Mouse (Mus musculus) neural tube, embryonic 13.5 days (tissue): Measurements from ENCODE around the gene Ptprr. TPM values are rescaled to one million over a fixed set of nuclear protein-coding genes. Genes with fewer than 3 reads are reported as not detected.

ENCODE experiments used
- ATAC-seq: fragments of 200-750 bp; cut with Nextera tagmentation; 2 replicates; pipeline ENCODE4 v1.8.0; 2017; ENCODE audit warnings: low read depth, mild to moderate bottlenecking, moderate TSS enrichment, moderate library complexity
- H3K27ac ChIP-seq: fragments of 300-500 bp; sonication (generic); replicated peaks from 2 replicates; pipeline ENCODE4 v1.5.1; 2015; ENCODE audit warnings: moderate library complexity, mild to moderate bottlenecking, inconsistent platforms
- H3K27me3 ChIP-seq: fragments of 300-500 bp; sonication (generic); 2 replicates; pipeline ENCODE4 v1.6.1; 2015; ENCODE audit warnings: mild to moderate bottlenecking, inconsistent platforms
- H3K36me3 ChIP-seq: fragments of 300-500 bp; sonication (generic); 2 replicates; pipeline ENCODE4 v1.6.1; 2015; ENCODE audit warnings: mild to moderate bottlenecking, inconsistent platforms
- H3K4me1 ChIP-seq: fragments of 300-500 bp; sonication (generic); replicated peaks from 2 replicates; pipeline ENCODE4 v1.6.1; 2015; ENCODE audit warnings: inconsistent platforms
- H3K4me2 ChIP-seq: fragments of 300-500 bp; sonication (generic); 2 replicates; pipeline ENCODE4 v1.6.1; 2015; ENCODE audit warnings: inconsistent platforms, mild to moderate bottlenecking, moderate library complexity
- H3K4me3 ChIP-seq: fragments of 300-500 bp; sonication (generic); 2 replicates; pipeline ENCODE4 v1.5.1; 2015; ENCODE audit warnings: mild to moderate bottlenecking, inconsistent platforms
- H3K9ac ChIP-seq: fragments of 300-500 bp; sonication (generic); 2 replicates; pipeline ENCODE4 v1.6.1; 2015; ENCODE audit warnings: moderate library complexity, mild to moderate bottlenecking, inconsistent platforms
- H3K9me3 ChIP-seq: fragments of 300-500 bp; sonication (generic); 2 replicates; pipeline ENCODE4 v1.6.1; 2016; ENCODE audit warnings: inconsistent platforms
- WGBS: fragments of 180-500 bp; shearing (Covaris S2); methylation state at CpG from one replicate; pipeline ENCODE4 v1.1.7; 2015; 5-methylcytosine and 5-hydroxymethylcytosine counted together
- polyA plus RNA-seq: library from polyadenylated mRNA; unstranded; fragments of >200 nt; fragmentation: Nextera tagmentation; extraction: Ambion mirVana; gene quantifications from 2 replicates; pipeline ENCODE4 v1.2.1, GENCODE M21; 2015

Gene Ptprr
- polyA plus RNA-seq: 43.0 and 51.8 TPM in 2 replicates

GRCm38 (mm10) chr10:116017845-116018479 lies at the start of gene Ptprr:
Ptprr (plus strand) TSS chr10:116018213.
- peak within 1 kb of the TSS; percentile 78 for H3K9ac ChIP-seq

GRCm38 (mm10) chr10:115976345-115976744 lies 41.7 kb upstream of the Ptprr start:
- no peak for ATAC-seq
- H3K4me2 ChIP-seq: no peak overlapping the region
- WGBS: 90% methylated on average over 7 of the region's 7 CpGs
- no peaks in the 10 kb centered on the region for H3K4me1 ChIP-seq
- H3K27me3 ChIP-seq: no peaks in the 10 kb centered on the region
- H3K4me3 ChIP-seq: no peak overlapping the region
- no peak overlapping the region for H3K27ac ChIP-seq
- H3K36me3 ChIP-seq: no peaks in the 10 kb centered on the region
- H3K9me3 ChIP-seq: no peaks in the 10 kb centered on the region
- H3K9ac ChIP-seq: no peak overlapping the region

More at GRCm38 (mm10) chr10:116017845-116018479, at the start of gene Ptprr:
- H3K27ac ChIP-seq: peak within 1 kb of the TSS; percentile 89
- under 1% methylated on average over 19 of the region's 19 CpGs for WGBS
- no peaks in the 10 kb centered on the region for H3K27me3 ChIP-seq
- H3K4me3 ChIP-seq: peak within 1 kb of the TSS; percentile 61
- peak within 1 kb of the TSS; percentile 70 for H3K4me2 ChIP-seq
- H3K9me3 ChIP-seq: no peaks in the 10 kb centered on the region
- peaks cover 20% of the 10 kb centered on the region for H3K4me1 ChIP-seq
- ATAC-seq: peak; percentile 99
- H3K36me3 ChIP-seq: no peaks in the 10 kb centered on the region

GRCm38 (mm10) chr10:115978992-115979391 lies 39.0 kb upstream of the Ptprr start:
- Histone ChIP-seq H3K4me3 (no peak overlapping the region), H3K36me3 (no peaks in the 10 kb centered on the region), H3K9me3 (no peaks in the 10 kb centered on the region), H3K4me1 (no peaks in the 10 kb centered on the region), H3K27ac (no peak overlapping the region), H3K4me2 (no peak overlapping the region), H3K27me3 (no peaks in the 10 kb centered on the region), H3K9ac (no peak overlapping the region)
- ATAC-seq: no peak
- 72% methylated on average over 7 of the region's 7 CpGs for WGBS

- Histone ChIP-seq H3K9me3 (no peaks in the 10 kb centered on the region), H3K36me3 (no peaks in the 10 kb centered on the region), H3K27me3 (no peaks in the 10 kb centered on the region), H3K4me1 (no peaks in the 10 kb centered on the region), H3K27ac (no peak overlapping the region), H3K9ac (no peak overlapping the region), H3K4me3 (no peak overlapping the region), H3K4me2 (no peak overlapping the region)
- WGBS: 89% methylated on average over 2 of the region's 2 CpGs
- ATAC-seq: no peak
Observed at GRCm38 (mm10) chr10:115980018-115980417, 38.0 kb upstream of the Ptprr start.

GRCm38 (mm10) chr10:115984308-115984707 lies 33.7 kb upstream of the Ptprr start:
- Histone ChIP-seq H3K27me3 (no peaks in the 10 kb centered on the region), H3K4me3 (no peak overlapping the region), H3K36me3 (no peaks in the 10 kb centered on the region), H3K4me1 (no peaks in the 10 kb centered on the region), H3K27ac (no peak overlapping the region), H3K4me2 (no peak overlapping the region), H3K9ac (no peak overlapping the region), H3K9me3 (no peaks in the 10 kb centered on the region)
- no peak for ATAC-seq
- 67% methylated on average over 6 of the region's 6 CpGs for WGBS

GRCm38 (mm10) chr10:116001838-116002237 lies 16.2 kb upstream of the Ptprr start:
- 0 out of 2 replicates have a peak, but pooled peaks cover 3% of the 10 kb centered on the region for H3K4me1 ChIP-seq
- H3K4me2 ChIP-seq: no peak overlapping the region
- no peaks in the 10 kb centered on the region for H3K9me3 ChIP-seq
- H3K4me3 ChIP-seq: no peak overlapping the region
- no peak overlapping the region for H3K27ac ChIP-seq
- H3K27me3 ChIP-seq: no peaks in the 10 kb centered on the region
- peak; percentile 50; the same call in 1 of the 2 replicates for ATAC-seq
- H3K9ac ChIP-seq: no peak overlapping the region
- no peaks in the 10 kb centered on the region for H3K36me3 ChIP-seq
- 55% methylated on average over 8 of the region's 8 CpGs for WGBS

GRCm38 (mm10) chr10:116006675-116007074 lies 11.3 kb upstream of the Ptprr start:
- H3K4me2 ChIP-seq: no peak overlapping the region
- H3K36me3 ChIP-seq: no peaks in the 10 kb centered on the region
- 0 out of 2 replicates have a peak, but pooled peaks cover 3% of the 10 kb centered on the region for H3K4me1 ChIP-seq
- no peak overlapping the region for H3K4me3 ChIP-seq
- no peak; the same call in 1 of the 2 replicates for ATAC-seq
- no peak overlapping the region for H3K9ac ChIP-seq
- H3K9me3 ChIP-seq: no peaks in the 10 kb centered on the region
- H3K27ac ChIP-seq: no peak overlapping the region
- WGBS: 43% methylated on average over 6 of the region's 6 CpGs
- H3K27me3 ChIP-seq: no peaks in the 10 kb centered on the region

GRCm38 (mm10) chr10:116018480-116018891 lies 473 bp downstream of the Ptprr start:
- no peaks in the 10 kb centered on the region for H3K27me3 ChIP-seq
- H3K27ac ChIP-seq: peak overlapping the region; percentile 89
- no peaks in the 10 kb centered on the region for H3K9me3 ChIP-seq
- no peaks in the 10 kb centered on the region for H3K36me3 ChIP-seq
- H3K9ac ChIP-seq: peak overlapping the region; percentile 78
- H3K4me1 ChIP-seq: peaks cover 20% of the 10 kb centered on the region
- peak overlapping the region; percentile 70 for H3K4me2 ChIP-seq
- 1% methylated on average over 17 of the region's 17 CpGs for WGBS
- peak overlapping the region; percentile 61 for H3K4me3 ChIP-seq
- ATAC-seq: peak; percentile 80

GRCm38 (mm10) chr10:116019086-116019860 lies 1.3 kb downstream of the Ptprr start:
- Histone ChIP-seq H3K9me3 (no peaks in the 10 kb centered on the region), H3K4me2 (peak overlapping the region; percentile 70), H3K4me3 (peak overlapping the region; percentile 61), H3K4me1 (peaks cover 20% of the 10 kb centered on the region), H3K27me3 (no peaks in the 10 kb centered on the region), H3K36me3 (no peaks in the 10 kb centered on the region), H3K27ac (peak overlapping the region; percentile 89), H3K9ac (peak overlapping the region; percentile 78)
- ATAC-seq: peak; percentile 54
- WGBS: 7% methylated on average over 20 of the region's 20 CpGs

GRCm38 (mm10) chr10:116021081-116021480 lies 3.1 kb downstream of the Ptprr start:
- Histone ChIP-seq H3K27ac (0 out of 2 replicates have a peak overlapping the region, but pooled peaks have one; percentile 2), H3K9ac (no peak overlapping the region), H3K4me1 (peaks cover 20% of the 10 kb centered on the region), H3K9me3 (no peaks in the 10 kb centered on the region), H3K27me3 (no peaks in the 10 kb centered on the region), H3K4me2 (peak overlapping the region; percentile 6), H3K36me3 (no peaks in the 10 kb centered on the region), H3K4me3 (0 out of 2 replicates have a peak overlapping the region, but pooled peaks have one; percentile 6)
- WGBS: 54% methylated on average over 3 of the region's 3 CpGs
- no peak for ATAC-seq

GRCm38 (mm10) chr10:116038150-116038549 lies 20.1 kb downstream of the Ptprr start:
- Histone ChIP-seq H3K9me3 (no peaks in the 10 kb centered on the region), H3K27ac (no peak overlapping the region), H3K9ac (no peak overlapping the region), H3K36me3 (no peaks in the 10 kb centered on the region), H3K4me2 (no peak overlapping the region), H3K4me1 (no peaks in the 10 kb centered on the region), H3K27me3 (no peaks in the 10 kb centered on the region), H3K4me3 (no peak overlapping the region)
- WGBS: 66% methylated on average over 1 of the region's 1 CpGs
- ATAC-seq: no peak

- Histone ChIP-seq H3K4me1 (peaks cover 9% of the 10 kb centered on the region; the same call in 1 of the 2 replicates), H3K27me3 (no peaks in the 10 kb centered on the region), H3K4me2 (no peak overlapping the region), H3K27ac (no peak overlapping the region), H3K9me3 (no peaks in the 10 kb centered on the region), H3K9ac (no peak overlapping the region), H3K36me3 (no peaks in the 10 kb centered on the region), H3K4me3 (no peak overlapping the region)
- no peak for ATAC-seq
- WGBS: 90% methylated on average over 5 of the region's 5 CpGs
Observed at GRCm38 (mm10) chr10:116075954-116076353, 57.9 kb downstream of the Ptprr start.
